Mouse (Mus musculus): ENCODE results near the gene E030018B13Rik.
A peak's percentile ranks its signal among the peaks of the same experiment; 100 is the strongest.

Gene E030018B13Rik

DNA sequence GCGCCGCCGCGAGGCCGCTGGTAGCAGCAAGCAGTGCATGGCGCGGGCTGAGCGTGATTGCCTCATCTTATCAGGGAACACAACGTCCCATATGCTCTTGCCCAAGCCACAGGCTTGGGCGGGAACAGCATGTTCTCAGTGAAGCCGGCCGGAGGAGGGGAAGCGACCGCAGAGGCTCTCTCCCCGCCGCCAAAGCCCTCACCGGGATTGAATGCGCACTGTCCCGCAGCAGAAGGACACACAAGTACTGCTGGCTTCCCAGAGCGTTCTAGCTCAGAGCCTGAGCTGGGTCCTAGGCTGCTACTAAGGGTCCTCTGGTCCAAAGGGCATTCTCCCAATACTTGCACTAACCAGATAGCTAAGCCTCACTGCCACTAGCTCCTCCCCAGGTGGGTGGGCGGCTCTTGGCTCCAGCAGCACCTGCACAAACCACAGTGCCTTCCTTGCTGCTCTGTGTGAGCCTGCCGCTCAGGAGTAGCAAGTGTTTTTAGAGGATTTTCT is 19.6 kb upstream of the E030018B13Rik start:
- peak; percentile 48 to 51 for DNase-seq (ENCODE audit: low read depth in 2 of 2, low spot score in 2 of 2)

DNA sequence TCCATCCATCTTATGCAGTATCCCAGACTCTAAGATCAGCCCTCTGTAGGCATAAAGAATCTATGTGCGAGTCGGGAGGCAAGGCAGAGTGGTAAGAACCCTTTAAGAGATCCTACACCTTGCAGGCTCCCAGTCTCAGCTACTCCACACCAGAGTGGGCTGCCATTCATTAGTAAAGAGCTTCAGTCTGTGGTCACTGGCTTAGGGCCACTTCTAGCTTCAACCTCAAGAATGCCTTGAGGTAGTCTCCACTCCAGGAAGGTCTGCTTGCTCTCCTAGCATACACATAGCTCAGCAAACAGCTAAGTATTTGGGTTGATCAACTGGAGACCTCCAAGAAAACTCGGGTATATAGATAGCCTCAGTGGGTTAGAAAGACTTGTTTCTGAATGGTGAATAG is 19.0 kb upstream of the E030018B13Rik start:
- DNase-seq (ENCODE audit: low read depth in 2 of 2, low spot score in 2 of 2), result no peak

DNA sequence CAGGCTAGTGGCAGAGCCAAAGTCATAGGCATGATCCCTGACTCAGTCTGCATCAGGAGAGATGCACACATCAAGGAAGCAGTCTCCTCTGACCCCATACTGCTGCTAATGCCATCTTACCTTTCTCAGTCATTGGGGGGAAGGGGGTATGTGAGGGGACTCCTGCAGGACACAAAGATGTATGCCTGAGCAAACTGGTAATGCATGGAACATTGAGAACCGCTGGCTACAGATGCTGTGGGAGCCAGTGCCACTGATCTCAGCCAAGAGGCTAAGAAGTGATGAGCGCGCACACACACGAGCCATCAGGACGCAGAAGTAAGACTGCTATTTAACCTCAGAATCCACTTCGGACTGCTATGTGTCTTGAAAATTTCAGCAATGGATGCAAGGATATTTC is 18.5 kb upstream of the E030018B13Rik start:
- DNase-seq (ENCODE audit: low read depth in 2 of 2, low spot score in 2 of 2), result no peak

DNA sequence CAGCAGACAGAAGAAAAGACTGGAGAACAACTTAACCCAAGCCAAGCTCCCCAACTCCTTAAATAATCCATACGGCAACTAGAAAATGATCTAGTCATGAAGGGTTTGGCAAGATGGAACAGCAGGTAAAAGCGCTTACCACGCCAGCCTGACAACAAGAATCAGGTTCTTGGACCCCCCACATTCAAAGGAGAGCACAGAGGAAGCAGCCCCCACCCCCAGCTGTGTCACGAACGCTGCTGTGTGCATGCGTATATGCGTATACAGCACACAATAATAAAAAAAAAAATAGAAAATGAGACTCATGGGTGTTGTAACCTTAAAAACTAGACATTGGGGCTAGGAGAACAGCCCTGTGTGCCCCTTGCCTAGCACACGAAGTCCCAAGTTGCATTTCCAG is 16.7 kb upstream of the E030018B13Rik start:
- no peak for DNase-seq (ENCODE audit: low read depth in 2 of 2, low spot score in 2 of 2)

DNA sequence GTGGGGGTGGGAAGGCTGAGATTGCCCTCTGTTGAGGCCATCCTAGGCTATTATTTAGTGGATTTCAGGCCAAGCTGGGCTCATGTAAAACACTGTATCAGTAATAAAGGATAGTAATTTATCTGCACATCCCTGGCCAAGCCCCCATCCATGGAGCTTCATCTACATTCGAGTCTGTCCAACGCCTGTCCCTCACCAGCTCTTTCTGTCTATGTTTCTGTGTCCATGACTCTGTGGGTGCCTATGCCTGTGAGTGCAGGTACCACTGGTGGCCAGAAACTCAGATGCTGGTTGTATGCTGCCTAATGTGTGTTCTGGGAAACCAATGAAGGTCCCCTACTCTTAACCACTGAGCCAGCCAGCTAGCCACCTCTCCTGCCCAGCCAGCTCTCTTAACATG is 16.2 kb upstream of the E030018B13Rik start:
- DNase-seq (ENCODE audit: low read depth in 2 of 2, low spot score in 2 of 2), result no peak

DNA sequence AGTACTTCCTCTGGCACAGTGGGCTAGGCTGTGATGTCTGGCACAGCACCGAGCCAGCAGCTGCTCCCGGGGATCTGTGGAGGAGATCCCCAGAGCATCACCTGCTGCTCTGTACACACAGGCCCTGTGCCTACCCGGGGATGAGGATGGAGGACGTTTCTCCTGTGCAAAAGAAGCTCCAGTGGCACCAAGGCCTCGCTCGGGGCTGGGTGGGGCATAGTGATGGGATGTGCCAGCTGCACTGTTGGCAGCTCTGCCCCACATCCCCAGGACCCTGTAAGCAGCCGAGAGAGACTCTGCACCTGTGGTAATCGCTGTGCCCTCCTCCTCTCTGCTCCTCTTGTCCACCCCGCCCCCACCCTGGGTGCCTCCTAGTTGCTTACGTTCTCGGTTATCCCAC is 15.3 kb upstream of the E030018B13Rik start:
- no peak for DNase-seq (ENCODE audit: low read depth in 2 of 2, low spot score in 2 of 2)

DNA sequence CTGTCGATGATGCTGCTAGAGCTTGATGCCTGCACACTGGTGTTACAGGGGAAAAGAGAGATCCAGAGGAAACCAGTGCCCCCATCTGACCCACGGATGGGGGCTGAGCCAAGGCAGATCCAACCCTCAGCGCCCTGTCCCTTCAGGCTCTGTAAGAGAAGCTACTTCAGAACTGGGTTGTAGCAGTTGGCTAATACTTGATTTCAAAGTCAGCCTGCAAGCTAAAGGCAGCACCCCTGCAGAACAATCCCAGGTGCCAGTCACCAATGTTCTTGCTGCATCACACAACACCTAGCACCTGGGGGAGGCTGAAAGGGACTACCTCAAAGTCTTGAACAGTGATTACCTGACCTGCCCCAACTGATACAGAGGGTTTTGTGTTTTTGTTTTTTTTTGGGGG is 14.7 kb upstream of the E030018B13Rik start:
- DNase-seq (ENCODE audit: low read depth in 2 of 2, low spot score in 2 of 2), result no peak

DNA sequence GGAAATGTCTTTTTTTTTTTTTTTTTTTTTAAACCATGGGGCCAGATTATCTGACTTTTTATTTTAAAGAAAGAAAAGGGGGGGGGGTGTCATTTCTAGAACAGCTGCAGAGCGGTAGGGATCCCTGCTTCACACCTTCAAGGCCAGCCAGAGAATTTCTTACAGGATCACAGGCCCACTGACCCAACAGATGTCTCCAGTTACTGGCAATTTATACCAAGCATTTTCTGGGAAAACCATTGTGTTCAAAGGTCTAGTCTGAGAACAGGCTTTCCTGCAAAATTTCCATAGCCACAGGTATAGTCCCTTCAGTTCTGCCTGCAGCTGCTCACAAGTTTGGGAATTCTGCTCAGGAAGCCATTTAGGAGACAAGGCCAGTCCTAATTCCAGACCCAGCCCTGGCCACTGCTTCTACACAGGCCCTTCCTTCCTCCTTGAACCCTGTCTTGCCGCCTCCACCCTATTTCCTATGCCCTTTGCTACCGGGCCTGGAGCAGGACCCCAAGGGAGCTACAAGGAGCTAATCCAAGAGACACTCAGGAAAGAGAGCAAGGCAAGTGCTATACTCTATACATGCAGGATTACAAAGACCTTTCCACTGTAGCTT is 13.9 kb upstream of the E030018B13Rik start:
- no peak for DNase-seq (ENCODE audit: low read depth in 2 of 2, low spot score in 2 of 2)

DNA sequence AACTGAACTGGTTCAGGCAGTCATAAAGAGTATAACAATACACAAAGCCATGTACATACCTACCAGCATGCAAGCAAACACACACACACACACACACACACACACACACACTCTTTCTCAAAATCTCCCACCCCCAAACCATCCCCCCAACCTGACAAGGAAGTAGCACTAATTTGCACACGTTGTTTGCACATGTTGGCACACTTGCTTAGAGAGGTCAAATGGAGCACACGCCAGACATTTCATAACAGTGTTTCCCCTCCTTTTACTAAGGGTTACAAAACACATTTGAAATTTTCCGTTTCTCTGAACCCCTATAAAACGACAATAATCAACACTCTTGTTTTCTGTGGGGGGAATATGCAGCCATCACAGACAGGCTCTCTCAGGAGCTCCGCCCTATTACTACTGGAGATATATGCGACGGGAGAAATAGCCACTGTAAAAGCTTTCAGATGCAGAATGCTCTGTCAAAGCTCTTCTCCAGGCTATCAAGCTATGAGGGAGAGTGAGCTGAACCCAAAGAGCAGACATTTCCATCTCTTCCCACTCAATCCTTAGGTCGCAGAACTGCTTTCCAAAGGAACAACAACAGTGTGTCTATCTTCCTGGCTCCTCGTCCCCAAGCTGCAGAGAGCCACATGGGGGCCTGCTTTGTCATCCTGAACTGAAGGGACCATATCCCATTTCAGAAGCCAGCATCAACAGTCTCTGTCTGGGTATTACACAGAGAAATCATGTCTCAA is 12.8 kb upstream of the E030018B13Rik start:
- no peak for DNase-seq (ENCODE audit: low read depth in 2 of 2, low spot score in 2 of 2)

DNA sequence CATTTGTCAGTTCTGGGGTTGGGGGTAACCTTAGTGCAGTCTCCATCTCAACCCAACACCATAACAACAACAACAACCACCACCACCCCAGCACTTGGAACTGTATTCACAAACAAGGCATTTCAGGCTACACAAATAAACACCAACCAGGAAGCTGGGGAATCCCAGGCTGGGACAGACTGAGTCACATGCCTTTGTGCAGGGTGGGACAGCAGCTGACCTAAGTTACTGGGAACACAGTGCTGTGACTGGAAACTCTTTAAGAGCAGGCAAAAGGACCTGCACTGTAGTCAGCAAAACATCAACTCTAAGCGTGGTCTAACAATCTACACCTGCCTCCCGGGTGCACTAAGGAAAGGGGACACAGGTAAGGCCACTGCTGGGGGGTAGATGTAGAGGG is 11.5 kb upstream of the E030018B13Rik start:
- no peak for DNase-seq (ENCODE audit: low read depth in 2 of 2, low spot score in 2 of 2)

DNA sequence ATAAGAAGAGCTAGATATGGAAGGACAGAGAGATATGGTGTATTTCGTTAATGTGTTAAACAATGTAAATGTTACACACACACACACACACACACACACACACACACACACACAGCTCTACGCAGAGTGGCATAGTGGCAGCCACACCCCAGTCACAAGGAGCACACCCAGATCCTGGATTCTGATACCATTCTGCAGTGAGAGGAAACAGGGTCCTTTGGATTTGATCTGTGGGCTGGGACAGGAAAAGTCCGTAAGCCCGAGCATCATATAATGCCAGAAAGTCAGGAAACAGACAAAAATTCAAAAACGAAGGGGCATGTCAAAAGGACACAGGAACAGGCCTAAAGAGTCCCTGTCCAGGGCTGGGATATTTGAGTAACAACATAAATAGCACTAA is 11.0 kb upstream of the E030018B13Rik start:
- DNase-seq (ENCODE audit: low read depth in 2 of 2, low spot score in 2 of 2), result no peak

DNA sequence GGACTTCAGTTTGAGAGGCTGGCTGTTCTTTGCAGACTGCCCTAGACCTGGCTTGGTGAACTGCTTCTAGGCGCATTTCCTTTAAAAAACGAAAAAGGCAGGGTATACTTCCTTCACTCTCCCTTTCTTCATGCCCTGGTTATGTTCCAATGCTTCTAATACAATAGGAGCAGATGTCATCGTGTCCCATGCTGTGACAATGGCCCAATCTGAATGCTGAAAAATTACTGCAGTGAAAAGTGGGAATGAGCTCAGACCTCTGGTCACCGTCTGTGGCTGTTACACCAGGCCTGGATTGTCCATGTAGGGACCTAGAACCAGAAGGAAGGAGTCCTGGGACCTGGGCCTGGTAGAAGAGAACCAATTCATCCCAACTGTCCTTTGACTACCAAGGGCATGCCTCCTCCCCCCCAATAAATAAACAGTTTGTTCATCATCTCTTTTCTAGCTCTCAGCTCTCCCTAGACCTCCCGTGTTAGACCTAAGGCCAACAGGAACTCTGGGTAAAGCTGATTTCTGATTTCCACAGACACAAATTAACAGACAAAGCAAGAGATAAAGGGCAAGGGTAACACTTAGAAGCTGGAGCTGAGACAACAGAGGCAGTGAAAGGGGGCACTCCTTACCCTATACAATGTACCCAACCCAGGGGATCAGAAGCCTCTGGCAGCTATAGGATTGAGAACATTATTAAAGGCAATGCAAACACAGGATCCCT is 8.7 kb upstream of the E030018B13Rik start:
- DNase-seq (ENCODE audit: low read depth in 2 of 2, low spot score in 2 of 2), result no peak

DNA sequence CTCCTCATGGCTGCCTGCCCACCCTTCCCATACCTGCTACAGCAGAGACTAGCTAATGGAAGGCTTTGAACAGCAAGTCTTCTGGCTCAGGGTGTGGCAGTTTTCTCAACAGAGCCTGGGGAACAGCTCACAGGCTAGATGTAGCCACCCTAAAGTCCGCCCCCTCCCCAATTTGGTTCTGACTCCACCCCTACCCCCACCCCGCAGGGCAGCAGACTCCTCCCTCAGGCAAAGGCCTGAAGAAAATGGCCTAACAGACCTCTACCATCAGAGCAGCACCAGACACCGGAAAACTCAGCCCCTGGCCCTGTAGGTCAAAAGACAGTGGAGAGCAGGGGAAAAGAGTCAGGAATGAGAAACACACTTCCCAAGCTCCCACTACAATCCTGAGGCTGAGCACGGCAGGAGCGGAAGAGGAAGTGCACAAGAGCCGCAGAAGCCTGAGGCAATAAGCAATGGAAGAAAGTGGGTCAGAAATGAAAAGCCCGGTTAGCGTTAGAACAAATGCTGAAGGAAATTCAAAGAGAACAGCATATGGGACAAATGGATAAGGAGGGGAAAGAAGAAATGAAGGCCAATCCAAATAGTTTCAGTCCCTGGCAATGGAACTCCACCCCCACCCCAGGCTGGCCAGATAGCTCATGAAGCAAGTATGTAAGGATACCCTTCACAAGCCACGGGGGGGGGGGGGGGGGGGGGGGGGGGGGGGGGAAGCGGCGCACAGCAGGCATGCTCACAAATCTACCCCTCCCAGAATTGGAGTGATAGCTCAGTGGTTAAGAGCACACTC is 8.0 kb upstream of the E030018B13Rik start:
- DNase-seq (ENCODE audit: low read depth in 2 of 2, low spot score in 2 of 2), result no peak

DNA sequence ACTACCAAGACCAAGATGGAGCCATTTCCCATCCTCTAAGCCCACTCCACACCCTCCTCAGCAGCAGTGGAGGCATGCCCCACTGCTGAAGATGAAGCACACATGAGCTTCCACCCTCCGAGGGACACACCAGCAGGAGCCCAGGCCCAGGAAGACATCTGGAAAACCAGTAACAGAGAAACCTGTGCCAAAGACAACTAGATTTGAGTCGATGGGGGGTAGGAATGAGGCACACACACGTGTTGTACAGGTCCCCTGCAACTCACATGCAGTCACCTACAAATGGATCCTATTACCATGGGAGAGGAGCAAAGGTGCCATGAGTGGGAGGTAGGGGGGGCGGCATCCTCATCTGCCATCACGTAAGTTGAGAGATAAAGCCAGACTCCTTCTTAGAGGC is 6.4 kb upstream of the E030018B13Rik start:
- DNase-seq (ENCODE audit: low read depth in 2 of 2, low spot score in 2 of 2), result no peak

DNA sequence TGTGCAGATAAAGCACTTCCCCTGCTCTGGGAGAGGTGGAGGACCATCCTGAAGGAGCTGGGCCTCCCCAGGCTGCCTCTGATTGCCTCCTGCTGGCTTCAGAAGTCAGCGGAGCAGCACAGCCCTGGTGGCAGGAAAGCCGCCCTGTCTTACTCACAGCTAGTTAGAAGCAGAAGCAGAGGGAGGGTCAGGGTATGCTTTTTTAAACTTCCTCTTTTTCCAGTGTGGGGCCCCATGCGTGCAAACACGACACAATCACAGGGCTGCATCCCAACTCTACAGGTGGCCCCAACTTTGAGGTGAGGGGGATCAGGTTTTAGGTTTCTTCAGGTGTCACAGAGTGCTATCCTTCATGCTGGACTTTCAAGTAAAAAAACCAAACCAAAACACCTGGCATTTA is 5.7 kb upstream of the E030018B13Rik start:
- no peak for DNase-seq (ENCODE audit: low read depth in 2 of 2, low spot score in 2 of 2)

DNA sequence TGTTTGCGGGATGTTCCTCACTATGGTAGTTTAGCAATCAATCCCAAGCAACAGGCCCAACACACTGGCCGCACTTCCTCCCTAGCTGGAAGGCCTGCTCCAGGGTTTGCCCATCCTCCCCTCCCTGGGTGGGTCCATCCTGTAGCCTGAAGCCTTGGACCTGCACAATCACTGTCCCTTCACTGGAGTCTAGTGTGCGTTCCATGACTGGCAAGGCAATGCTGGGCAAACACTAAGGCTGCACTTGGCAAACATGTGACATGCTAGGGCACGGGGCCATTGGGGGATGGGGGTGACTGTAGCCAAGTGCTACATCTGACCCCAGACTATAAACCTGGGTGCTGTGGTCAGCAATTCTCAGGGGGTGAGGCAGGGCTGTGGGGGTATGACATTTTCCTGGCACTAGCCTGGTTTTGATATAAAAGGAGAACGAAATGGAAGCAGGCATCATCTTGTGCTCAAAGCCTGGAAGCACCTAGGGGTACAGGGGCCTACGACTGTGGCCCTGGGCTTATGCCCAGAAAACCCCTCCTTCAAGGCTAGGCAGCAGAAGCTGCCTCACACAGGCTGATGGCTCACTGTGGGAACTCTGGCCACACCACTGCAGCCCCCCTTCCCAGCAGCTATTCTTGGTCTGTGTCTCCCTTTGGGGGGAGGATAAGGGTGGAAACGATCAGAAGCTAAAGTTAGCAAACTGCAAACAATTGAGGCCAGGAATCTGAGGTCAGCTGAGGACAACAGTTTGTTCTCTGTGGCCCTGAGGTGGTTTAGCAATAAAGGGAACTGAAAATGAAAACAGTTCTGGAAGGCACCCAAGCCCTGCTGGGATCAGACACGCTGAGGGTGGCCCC is 5.0 kb upstream of the E030018B13Rik start:
- DNase-seq (ENCODE audit: low read depth in 2 of 2, low spot score in 2 of 2), result no peak

DNA sequence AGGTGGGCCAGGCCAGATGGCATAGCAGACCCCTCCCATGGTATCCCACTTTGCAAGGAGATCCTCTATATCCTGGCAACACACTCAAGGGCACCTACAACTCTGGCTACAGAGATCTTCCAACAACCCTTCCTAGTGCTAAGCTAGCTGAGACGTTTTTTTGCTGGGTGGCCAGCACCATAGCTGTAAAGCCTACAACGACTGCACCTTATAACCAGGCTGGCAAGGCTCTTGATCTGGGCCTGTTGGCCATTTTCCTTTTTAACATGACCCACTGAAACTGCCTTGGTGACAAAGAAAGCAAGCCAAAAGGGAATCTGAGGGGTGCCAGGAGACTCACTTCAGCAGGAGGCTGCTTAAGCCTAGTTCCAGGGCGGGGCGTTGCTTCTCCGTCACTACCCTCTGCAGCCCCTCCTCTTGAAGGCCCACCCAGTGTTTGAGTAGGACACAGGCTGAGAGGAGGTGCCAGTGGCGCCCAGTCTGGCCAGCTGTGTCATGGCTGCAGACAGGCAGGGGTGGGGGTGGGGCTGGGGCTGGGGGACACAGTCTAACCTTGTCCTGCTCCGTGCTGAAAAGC is 4.3 kb upstream of the E030018B13Rik start:
- DNase-seq (ENCODE audit: low read depth in 2 of 2, low spot score in 2 of 2), result no peak

DNA sequence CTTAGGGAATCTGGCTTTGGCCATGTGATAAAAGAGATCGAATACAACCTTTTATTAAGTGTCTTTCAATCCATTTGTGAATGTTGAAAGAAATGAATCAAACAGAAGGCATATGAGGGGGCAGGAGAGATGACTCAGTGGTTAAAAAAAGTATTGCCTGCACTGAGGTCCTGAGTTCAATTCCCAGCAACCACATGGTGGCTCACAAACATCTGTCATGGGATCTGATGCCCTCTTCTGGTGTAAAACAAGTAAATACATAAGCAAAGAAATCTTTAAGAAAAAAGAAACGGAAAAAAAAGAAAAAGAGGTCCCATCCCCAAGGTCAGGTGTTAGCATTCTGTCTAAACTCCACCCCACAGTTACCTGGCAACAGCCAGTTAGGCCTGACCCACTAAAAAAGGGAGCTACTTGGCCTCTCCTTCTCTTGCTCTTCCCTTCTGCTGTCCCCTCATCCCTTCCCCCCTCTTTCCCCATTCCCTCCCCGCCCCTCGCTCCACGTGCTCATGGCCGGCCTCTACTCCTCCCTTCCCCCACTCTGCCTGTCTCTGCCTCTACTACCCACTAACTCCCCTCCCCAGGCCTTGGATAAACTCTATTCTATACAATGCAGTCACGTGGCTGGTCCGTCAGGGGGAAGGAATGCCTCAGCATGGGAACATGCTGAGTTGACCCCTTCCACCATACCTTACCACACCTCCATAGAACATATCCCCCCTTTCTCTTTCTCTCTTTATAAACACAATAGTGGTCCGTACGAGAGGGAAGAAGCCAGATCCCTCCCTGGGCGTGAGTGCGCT is 3.5 kb upstream of the E030018B13Rik start:
- DNase-seq (ENCODE audit: low read depth in 2 of 2, low spot score in 2 of 2), result no peak
